Mouse (Mus musculus): ENCODE data around the gene Slc24a4. TPM values are rescaled to one million over a fixed set of nuclear protein-coding genes. Genes with fewer than 3 reads are reported as not detected.

Slc24a4 gene
- polyA plus RNA-seq, 1 experiment from 2014 or later: 4.0 TPM

- peak overlapping the region; percentile 54 for H3K4me3 ChIP-seq
- no peaks in the 10 kb centered on the region for H3K9me3 ChIP-seq (replicated peaks)
- no peaks in the 10 kb centered on the region for H3K36me3 ChIP-seq
- peak overlapping the region; percentile 87 for H3K4me2 ChIP-seq
- H3K9ac ChIP-seq: peak overlapping the region; percentile 69; the same call in 1 of the 2 replicates
- H3K27ac ChIP-seq (ENCODE audit: poor library complexity, severe bottlenecking): no peak overlapping the region
- peaks cover 37% of the 10 kb centered on the region for H3K27me3 ChIP-seq (replicated peaks)
- peaks cover 12% of the 10 kb centered on the region for H3K4me1 ChIP-seq (replicated peaks)
- 11% methylated on average over 7 of the region's 7 CpGs for WGBS
- ATAC-seq (ENCODE audit: insufficient number of reproducible peaks, low FRiP score): no peak
Measured at GRCm38 (mm10) chr12:102127601-102128000, 932 bp upstream of the Slc24a4 start.

GRCm38 (mm10) chr12:102128791-102129507 is 416 bp downstream of the Slc24a4 start:
- Histone ChIP-seq H3K4me1 (replicated peaks) (peaks cover 12% of the 10 kb centered on the region), H3K27me3 (replicated peaks) (peaks cover 46% of the 10 kb centered on the region), H3K9ac (peak overlapping the region; percentile 69), H3K4me2 (peak overlapping the region; percentile 87), H3K27ac (ENCODE audit: poor library complexity, severe bottlenecking) (no peak overlapping the region), H3K9me3 (replicated peaks) (no peaks in the 10 kb centered on the region), H3K4me3 (peak overlapping the region; percentile 54), H3K36me3 (no peaks in the 10 kb centered on the region)
- peak; percentile 86 for ATAC-seq (ENCODE audit: insufficient number of reproducible peaks, low FRiP score)
- 1% methylated on average over 67 of the region's 73 CpGs for WGBS

- no peak; the same call in 1 of the 2 replicates for ATAC-seq (ENCODE audit: insufficient number of reproducible peaks, low FRiP score)
- H3K4me1 ChIP-seq (replicated peaks): peaks cover 12% of the 10 kb centered on the region
- no peaks in the 10 kb centered on the region for H3K9me3 ChIP-seq (replicated peaks)
- H3K36me3 ChIP-seq: no peaks in the 10 kb centered on the region
- H3K4me3 ChIP-seq: peak overlapping the region; percentile 54
- peak overlapping the region; percentile 87 for H3K4me2 ChIP-seq
- no peak overlapping the region for H3K27ac ChIP-seq (ENCODE audit: poor library complexity, severe bottlenecking)
- WGBS: under 1% methylated on average over 14 of the region's 14 CpGs
- H3K27me3 ChIP-seq (replicated peaks): peaks cover 46% of the 10 kb centered on the region
- peak overlapping the region; percentile 69 for H3K9ac ChIP-seq
Measured at GRCm38 (mm10) chr12:102129508-102130030, 1.0 kb downstream of the Slc24a4 start.

GRCm38 (mm10) chr12:102139710-102140109 is 11.2 kb downstream of the Slc24a4 start:
- Histone ChIP-seq H3K9me3 (replicated peaks) (no peaks in the 10 kb centered on the region), H3K4me1 (replicated peaks) (peaks cover 10% of the 10 kb centered on the region), H3K27me3 (replicated peaks) (0 out of 2 replicates have a peak, but pooled peaks cover 2% of the 10 kb centered on the region), H3K9ac (no peak overlapping the region), H3K4me3 (no peak overlapping the region), H3K36me3 (no peaks in the 10 kb centered on the region), H3K4me2 (no peak overlapping the region), H3K27ac (ENCODE audit: poor library complexity, severe bottlenecking) (no peak overlapping the region)
- WGBS: 59% methylated on average over 10 of the region's 10 CpGs
- no peak for ATAC-seq (ENCODE audit: insufficient number of reproducible peaks, low FRiP score)

- Histone ChIP-seq H3K27ac (ENCODE audit: poor library complexity, severe bottlenecking) (no peak overlapping the region), H3K27me3 (replicated peaks) (no peaks in the 10 kb centered on the region), H3K36me3 (no peaks in the 10 kb centered on the region), H3K9me3 (replicated peaks) (no peaks in the 10 kb centered on the region), H3K4me3 (no peak overlapping the region), H3K4me2 (no peak overlapping the region), H3K4me1 (replicated peaks) (peaks cover 10% of the 10 kb centered on the region), H3K9ac (no peak overlapping the region)
- no peak for ATAC-seq (ENCODE audit: insufficient number of reproducible peaks, low FRiP score)
- WGBS: 63% methylated on average over 5 of the region's 5 CpGs
Measured at GRCm38 (mm10) chr12:102141330-102141729, 12.8 kb downstream of the Slc24a4 start.

- Histone ChIP-seq H3K4me2 (no peak overlapping the region), H3K9me3 (replicated peaks) (no peaks in the 10 kb centered on the region), H3K27me3 (replicated peaks) (no peaks in the 10 kb centered on the region), H3K4me3 (no peak overlapping the region), H3K36me3 (no peaks in the 10 kb centered on the region), H3K4me1 (replicated peaks) (no peaks in the 10 kb centered on the region), H3K27ac (ENCODE audit: poor library complexity, severe bottlenecking) (no peak overlapping the region), H3K9ac (no peak overlapping the region)
- WGBS: 50% methylated on average over 4 of the region's 4 CpGs
- ATAC-seq (ENCODE audit: insufficient number of reproducible peaks, low FRiP score): no peak
Measured at GRCm38 (mm10) chr12:102147678-102148077, 19.1 kb downstream of the Slc24a4 start.

GRCm38 (mm10) chr12:102148746-102149145 is 20.2 kb downstream of the Slc24a4 start:
- WGBS: 77% methylated on average over 2 of the region's 2 CpGs
- no peaks in the 10 kb centered on the region for H3K4me1 ChIP-seq (replicated peaks)
- H3K27ac ChIP-seq (ENCODE audit: poor library complexity, severe bottlenecking): no peak overlapping the region
- no peak overlapping the region for H3K9ac ChIP-seq
- H3K4me2 ChIP-seq: no peak overlapping the region
- ATAC-seq (ENCODE audit: insufficient number of reproducible peaks, low FRiP score): no peak
- no peaks in the 10 kb centered on the region for H3K9me3 ChIP-seq (replicated peaks)
- no peak overlapping the region for H3K4me3 ChIP-seq
- no peaks in the 10 kb centered on the region for H3K27me3 ChIP-seq (replicated peaks)
- no peaks in the 10 kb centered on the region for H3K36me3 ChIP-seq

- H3K9me3 ChIP-seq (replicated peaks): no peaks in the 10 kb centered on the region
- no peak overlapping the region for H3K9ac ChIP-seq
- no peak overlapping the region for H3K4me3 ChIP-seq
- 82% methylated on average over 7 of the region's 7 CpGs for WGBS
- H3K4me1 ChIP-seq (replicated peaks): 0 out of 2 replicates have a peak, but pooled peaks cover 6% of the 10 kb centered on the region
- no peaks in the 10 kb centered on the region for H3K36me3 ChIP-seq
- H3K27me3 ChIP-seq (replicated peaks): no peaks in the 10 kb centered on the region
- no peak overlapping the region for H3K4me2 ChIP-seq
- no peak overlapping the region for H3K27ac ChIP-seq (ENCODE audit: poor library complexity, severe bottlenecking)
- no peak for ATAC-seq (ENCODE audit: insufficient number of reproducible peaks, low FRiP score)
Measured at GRCm38 (mm10) chr12:102151185-102151584, 22.7 kb downstream of the Slc24a4 start.

- Histone ChIP-seq H3K36me3 (no peaks in the 10 kb centered on the region), H3K4me3 (no peak overlapping the region), H3K9me3 (replicated peaks) (no peaks in the 10 kb centered on the region), H3K27me3 (replicated peaks) (no peaks in the 10 kb centered on the region), H3K27ac (ENCODE audit: poor library complexity, severe bottlenecking) (no peak overlapping the region), H3K9ac (no peak overlapping the region), H3K4me2 (no peak overlapping the region), H3K4me1 (replicated peaks) (peaks cover 19% of the 10 kb centered on the region)
- ATAC-seq (ENCODE audit: insufficient number of reproducible peaks, low FRiP score): no peak
- 83% methylated on average over 7 of the region's 7 CpGs for WGBS
Measured at GRCm38 (mm10) chr12:102153796-102154195, 25.3 kb downstream of the Slc24a4 start.

GRCm38 (mm10) chr12:102154815-102155214 is 26.3 kb downstream of the Slc24a4 start:
- 28% methylated on average over 1 of the region's 1 CpGs for WGBS
- H3K9ac ChIP-seq: no peak overlapping the region
- no peak overlapping the region for H3K4me2 ChIP-seq
- no peak for ATAC-seq (ENCODE audit: insufficient number of reproducible peaks, low FRiP score)
- H3K27me3 ChIP-seq (replicated peaks): no peaks in the 10 kb centered on the region
- H3K4me1 ChIP-seq (replicated peaks): peaks cover 20% of the 10 kb centered on the region
- H3K27ac ChIP-seq (ENCODE audit: poor library complexity, severe bottlenecking): no peak overlapping the region
- H3K4me3 ChIP-seq: no peak overlapping the region
- H3K9me3 ChIP-seq (replicated peaks): no peaks in the 10 kb centered on the region
- no peaks in the 10 kb centered on the region for H3K36me3 ChIP-seq

- no peak overlapping the region for H3K4me2 ChIP-seq
- WGBS: 82% methylated on average over 7 of the region's 7 CpGs
- no peak overlapping the region for H3K4me3 ChIP-seq
- H3K27me3 ChIP-seq (replicated peaks): no peaks in the 10 kb centered on the region
- no peak for ATAC-seq (ENCODE audit: insufficient number of reproducible peaks, low FRiP score)
- H3K27ac ChIP-seq (ENCODE audit: poor library complexity, severe bottlenecking): no peak overlapping the region
- no peak overlapping the region for H3K9ac ChIP-seq
- peaks cover 11% of the 10 kb centered on the region for H3K4me1 ChIP-seq (replicated peaks)
- H3K9me3 ChIP-seq (replicated peaks): no peaks in the 10 kb centered on the region
- no peaks in the 10 kb centered on the region for H3K36me3 ChIP-seq
Measured at GRCm38 (mm10) chr12:102164632-102165031, 36.1 kb downstream of the Slc24a4 start.

Measured in heart, embryonic 12.5 days (tissue).